Mouse (Mus musculus): ENCODE data around the gene Fam166b. TPM values are rescaled to one million over a fixed set of nuclear protein-coding genes. Genes with fewer than 3 reads are reported as not detected.

The Fam166b gene
- polyA plus RNA-seq, 1 experiment from 2014 or later: 1.3 TPM

- ATAC-seq (ENCODE audit: low FRiP score): no peak
- H3K27me3 ChIP-seq: no peaks in the 10 kb centered on the region; the same call in 1 of the 2 replicates
- peaks cover 17% of the 10 kb centered on the region for H3K4me1 ChIP-seq
- H3K9ac ChIP-seq: no peak overlapping the region
- H3K4me3 ChIP-seq: no peak overlapping the region
- no peaks in the 10 kb centered on the region for H3K9me3 ChIP-seq (replicated peaks)
- no peak overlapping the region for H3K4me2 ChIP-seq (replicated peaks)
- no peaks in the 10 kb centered on the region for H3K36me3 ChIP-seq
- WGBS: 85% methylated on average over 5 of the region's 5 CpGs
- no peak overlapping the region for H3K27ac ChIP-seq
These were observed 44.9 kb downstream of the Fam166b start for GRCm38 (mm10) chr4:43384083-43384460.

- WGBS: 73% methylated on average over 11 of the region's 11 CpGs
- Histone ChIP-seq H3K9ac (no peak overlapping the region), H3K4me3 (no peak overlapping the region), H3K27ac (no peak overlapping the region), H3K36me3 (no peaks in the 10 kb centered on the region), H3K4me1 (peaks cover 17% of the 10 kb centered on the region), H3K4me2 (replicated peaks) (peak overlapping the region; percentile 23), H3K27me3 (no peaks in the 10 kb centered on the region; the same call in 1 of the 2 replicates), H3K9me3 (replicated peaks) (no peaks in the 10 kb centered on the region)
- no peak for ATAC-seq (ENCODE audit: low FRiP score)
These were observed 45.5 kb downstream of the Fam166b start for GRCm38 (mm10) chr4:43383246-43384082.

DNA sequence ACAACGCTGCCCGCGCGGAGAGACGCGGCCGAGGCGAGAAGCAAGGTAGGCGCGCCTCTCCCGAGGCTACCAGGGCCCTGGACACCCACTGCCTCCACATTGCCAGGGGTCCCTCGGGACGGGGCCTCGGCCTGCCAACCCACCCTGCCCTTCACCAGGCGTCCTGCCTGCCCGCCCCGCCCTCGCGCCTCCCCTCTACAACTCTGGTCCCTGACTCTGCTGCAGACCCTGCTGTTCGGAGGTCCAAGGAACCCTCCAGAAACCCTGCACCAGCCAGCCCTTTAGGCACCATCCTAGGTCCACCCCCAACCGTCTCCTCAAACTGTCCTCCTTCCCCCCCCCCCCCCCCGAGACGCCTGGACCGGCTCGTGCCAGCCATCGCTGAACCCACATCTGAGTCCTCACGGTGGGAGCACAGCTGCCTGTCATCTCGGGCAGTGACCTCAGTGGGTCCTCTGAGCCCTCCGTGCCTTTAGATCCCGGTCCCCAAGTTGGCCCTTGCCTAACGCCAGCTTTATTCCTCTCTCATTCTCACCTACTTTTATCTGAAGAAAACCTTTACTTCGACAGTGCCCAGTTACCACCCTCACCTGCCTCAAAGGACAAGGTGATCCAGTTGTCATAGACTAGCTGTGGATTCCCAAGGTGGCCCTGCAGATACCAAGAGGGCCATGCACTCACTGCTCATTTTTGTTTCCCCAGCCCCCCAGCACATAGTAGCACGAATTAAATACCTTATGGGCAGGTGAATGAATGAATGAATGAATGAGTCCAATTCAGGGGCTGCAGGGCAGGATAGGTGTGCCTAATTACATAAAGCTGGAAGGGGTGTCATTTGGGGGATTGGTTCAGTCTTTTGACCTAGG is 46.5 kb downstream of the Fam166b start:
- no peaks in the 10 kb centered on the region for H3K36me3 ChIP-seq
- WGBS: 8% methylated on average over 22 of the region's 33 CpGs
- H3K4me1 ChIP-seq: peaks cover 17% of the 10 kb centered on the region
- peak overlapping the region; percentile 86 for H3K4me2 ChIP-seq (replicated peaks)
- peak overlapping the region; percentile 76 for H3K27ac ChIP-seq
- no peaks in the 10 kb centered on the region; the same call in 1 of the 2 replicates for H3K27me3 ChIP-seq
- H3K9ac ChIP-seq: peak overlapping the region; percentile 88
- ATAC-seq (ENCODE audit: low FRiP score): peak; percentile 85
- H3K4me3 ChIP-seq: peak overlapping the region; percentile 71
- no peaks in the 10 kb centered on the region for H3K9me3 ChIP-seq (replicated peaks)

DNA sequence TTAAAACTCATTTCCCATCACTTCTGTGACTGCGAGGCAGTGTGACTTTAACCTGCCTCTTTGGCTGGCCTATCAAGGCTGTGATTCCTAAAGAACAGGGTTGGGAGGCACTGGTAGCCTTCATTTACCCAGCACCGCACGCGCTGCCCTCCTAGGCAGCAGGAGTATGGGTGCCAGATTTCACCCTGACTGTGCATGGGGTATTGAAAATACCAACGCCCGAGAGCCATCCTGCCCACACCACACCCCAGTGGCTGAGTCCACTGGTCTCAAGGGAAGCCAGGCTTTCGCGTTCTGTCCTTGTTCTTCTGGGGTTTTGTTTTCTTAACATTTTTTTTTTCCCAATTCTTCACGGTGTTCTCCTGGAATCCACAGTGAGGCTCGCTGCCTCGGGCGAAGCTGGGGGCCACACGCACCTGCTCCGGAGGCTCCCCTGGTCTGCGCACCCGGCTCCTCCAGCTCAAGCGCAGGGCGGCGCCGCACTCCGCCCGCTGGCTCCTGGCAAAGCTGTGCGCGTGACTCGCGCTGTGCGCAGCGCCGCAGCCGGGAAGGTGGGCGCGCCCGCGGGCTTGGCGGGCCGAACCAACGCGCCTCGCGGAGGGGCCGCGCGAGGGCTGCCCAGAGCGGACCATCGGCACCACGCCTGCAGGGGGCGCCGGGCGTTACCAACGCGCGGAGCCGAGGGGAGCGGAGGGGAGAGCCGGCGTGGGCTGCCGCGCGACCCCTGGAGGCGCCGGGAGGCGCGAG is 47.4 kb downstream of the Fam166b start, which contains the start of gene Rusc2:
TSS of gene Rusc2 (plus strand) at position 572 of the 747 bp plus-strand sequence.
- peak; percentile 93 for ATAC-seq (ENCODE audit: low FRiP score)

DNA sequence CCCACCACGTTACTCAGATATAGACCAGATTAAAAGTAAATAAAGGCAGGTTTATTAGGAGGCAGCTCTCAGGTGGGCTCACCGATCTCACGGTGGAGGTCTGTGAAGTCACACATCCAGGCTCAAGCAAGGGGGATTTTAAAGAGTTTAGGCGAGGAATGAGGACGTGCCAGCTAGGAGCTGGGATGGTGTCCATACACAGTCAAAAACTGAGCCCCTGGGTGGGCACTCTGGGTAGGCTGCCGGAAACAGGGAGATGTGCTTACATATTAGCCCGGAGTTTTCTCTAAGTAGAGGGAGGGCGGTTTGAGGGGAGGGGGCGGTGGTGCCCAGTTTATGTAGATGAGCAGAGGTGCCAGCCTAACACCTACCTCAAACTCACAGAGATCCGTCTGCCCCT is 48.0 kb downstream of the Fam166b start:
- Histone ChIP-seq H3K4me2 (replicated peaks) (peak overlapping the region; percentile 86), H3K9me3 (replicated peaks) (no peaks in the 10 kb centered on the region), H3K27me3 (no peaks in the 10 kb centered on the region; the same call in 1 of the 2 replicates), H3K4me3 (peak overlapping the region; percentile 71), H3K9ac (peak overlapping the region; percentile 88; the same call in 1 of the 2 replicates), H3K36me3 (no peaks in the 10 kb centered on the region), H3K27ac (no peak overlapping the region), H3K4me1 (peaks cover 17% of the 10 kb centered on the region)
- 55% methylated on average over 10 of the region's 10 CpGs for WGBS
- 0 out of 2 replicates have a peak, but pooled peaks have one; percentile 11 for ATAC-seq (ENCODE audit: low FRiP score)

More for the DNA sequence above, 47.4 kb downstream of the Fam166b start, which contains the start of gene Rusc2:
- Histone ChIP-seq H3K4me1 (peaks cover 17% of the 10 kb centered on the region), H3K4me3 (peak within 1 kb of the TSS; percentile 71), H3K9ac (peak within 1 kb of the TSS; percentile 88), H3K4me2 (replicated peaks) (peak within 1 kb of the TSS; percentile 86), H3K36me3 (no peaks in the 10 kb centered on the region), H3K9me3 (replicated peaks) (no peaks in the 10 kb centered on the region), H3K27ac (peak within 1 kb of the TSS; percentile 76), H3K27me3 (no peaks in the 10 kb centered on the region; the same call in 1 of the 2 replicates)
- 1% methylated on average over 49 of the region's 63 CpGs for WGBS

- Histone ChIP-seq H3K9ac (no peak overlapping the region), H3K27me3 (no peaks in the 10 kb centered on the region; the same call in 1 of the 2 replicates), H3K4me3 (no peak overlapping the region), H3K9me3 (replicated peaks) (no peaks in the 10 kb centered on the region), H3K4me2 (replicated peaks) (no peak overlapping the region), H3K36me3 (no peaks in the 10 kb centered on the region), H3K4me1 (peaks cover 17% of the 10 kb centered on the region), H3K27ac (no peak overlapping the region)
- WGBS: 94% methylated on average over 6 of the region's 6 CpGs
- ATAC-seq (ENCODE audit: low FRiP score): no peak
These were observed 49.3 kb downstream of the Fam166b start for GRCm38 (mm10) chr4:43379601-43380000.

Other genes with a start within 250 kb of the Fam166b start
- 0.18 and 0.34 TPM in 2 replicates for gene Atp8b5, start 162.0 kb downstream of the Fam166b start, polyA plus RNA-seq (2016; fragmentation: Nextera tagmentation; extraction: Ambion mirVana)
- gene Rusc2, start 47.2 kb downstream of the Fam166b start, polyA plus RNA-seq (2016; fragmentation: Nextera tagmentation; extraction: Ambion mirVana): 55.0 and 68.9 TPM in 2 replicates
- gene Tesk1, start 12.8 kb upstream of the Fam166b start, polyA plus RNA-seq (2016; fragmentation: Nextera tagmentation; extraction: Ambion mirVana): 15.7 and 16.2 TPM in 2 replicates
- 2.0 and 3.8 TPM in 2 replicates for gene Cd72, start 25.5 kb upstream of the Fam166b start, polyA plus RNA-seq (2016; fragmentation: Nextera tagmentation; extraction: Ambion mirVana)
- not detected in 2 replicates for gene Sit1, start 54.6 kb upstream of the Fam166b start, polyA plus RNA-seq (2016; fragmentation: Nextera tagmentation; extraction: Ambion mirVana)
- 50.8 and 51.4 TPM in 2 replicates for gene Ccdc107, start 63.8 kb upstream of the Fam166b start, polyA plus RNA-seq (2016; fragmentation: Nextera tagmentation; extraction: Ambion mirVana)
- 22.6 and 26.8 TPM in 2 replicates for gene Arhgef39, start 70.6 kb upstream of the Fam166b start, polyA plus RNA-seq (2016; fragmentation: Nextera tagmentation; extraction: Ambion mirVana)
- gene Car9, start 77.8 kb upstream of the Fam166b start, polyA plus RNA-seq (2016; fragmentation: Nextera tagmentation; extraction: Ambion mirVana): 1.3 and 1.5 TPM in 2 replicates
- 59.3 and 105 TPM in 2 replicates for gene Tpm2, start 94.6 kb upstream of the Fam166b start, polyA plus RNA-seq (2016; fragmentation: Nextera tagmentation; extraction: Ambion mirVana)
- 60.2 and 65.7 TPM in 2 replicates for gene Creb3, start 133.2 kb upstream of the Fam166b start, polyA plus RNA-seq (2016; fragmentation: Nextera tagmentation; extraction: Ambion mirVana)
- 70.5 and 71.7 TPM in 2 replicates for gene Tln1, start 133.6 kb upstream of the Fam166b start, polyA plus RNA-seq (2016; fragmentation: Nextera tagmentation; extraction: Ambion mirVana)
- 40.6 and 43.3 TPM in 2 replicates for gene Rgp1, start 149.6 kb upstream of the Fam166b start, polyA plus RNA-seq (2016; fragmentation: Nextera tagmentation; extraction: Ambion mirVana)
- gene Gba2, start 149.7 kb upstream of the Fam166b start, polyA plus RNA-seq (2016; fragmentation: Nextera tagmentation; extraction: Ambion mirVana): 46.5 and 48.7 TPM in 2 replicates
- 2.4 and 4.0 TPM in 2 replicates for gene Msmp, start 155.4 kb upstream of the Fam166b start, polyA plus RNA-seq (2016; fragmentation: Nextera tagmentation; extraction: Ambion mirVana)
- 30.7 and 31.8 TPM in 2 replicates for gene Npr2, start 202.8 kb upstream of the Fam166b start, polyA plus RNA-seq (2016; fragmentation: Nextera tagmentation; extraction: Ambion mirVana)
- 7.1 and 7.2 TPM in 2 replicates for gene Spag8, start 224.5 kb upstream of the Fam166b start, polyA plus RNA-seq (2016; fragmentation: Nextera tagmentation; extraction: Ambion mirVana)
- gene Hint2, start 227.3 kb upstream of the Fam166b start, polyA plus RNA-seq (2016; fragmentation: Nextera tagmentation; extraction: Ambion mirVana): 72.7 and 78.3 TPM in 2 replicates
- 13.7 and 14.4 TPM in 2 replicates for gene Tmem8b, start 239.8 kb upstream of the Fam166b start, polyA plus RNA-seq (2016; fragmentation: Nextera tagmentation; extraction: Ambion mirVana)
- 3.1 and 3.8 TPM in 2 replicates for gene Fam221b, start 240.0 kb upstream of the Fam166b start, polyA plus RNA-seq (2016; fragmentation: Nextera tagmentation; extraction: Ambion mirVana)

Measured in hindbrain, embryonic 12.5 days (tissue).